Mouse (Mus musculus): ENCODE results near the gene Gripap1. TPM values are rescaled to one million over a fixed set of nuclear protein-coding genes. Genes with fewer than 3 reads are reported as not detected.
"Not testable (repeated sequence)": the region's sequence is repeated elsewhere in the genome, so short reads cannot be mapped to it uniquely, and the experiment has no call there.

The Gripap1 gene
- polyA plus RNA-seq, 1 experiment from 2014 or later = 61.5 TPM

- peaks cover 10% of the 10 kb centered on the region; the same call in 1 of the 2 replicates for H3K36me3 ChIP-seq (ENCODE audit: control insufficient read depth, insufficient read depth, low read length)
- no peaks in the 10 kb centered on the region for H3K9me3 ChIP-seq (ENCODE audit: control insufficient read depth, low read length)
- H3K4me1 ChIP-seq (ENCODE audit: control insufficient read depth, insufficient read depth, low read depth, low read length) = no peaks in the 10 kb centered on the region
- no peaks in the 10 kb centered on the region for H3K27me3 ChIP-seq (replicated peaks; ENCODE audit: control insufficient read depth, insufficient read depth, low read length)
- H3K9ac ChIP-seq (ENCODE audit: low read depth, low read length) = no peak overlapping the region
- H3K4me3 ChIP-seq (ENCODE audit: low read length) = no peak overlapping the region
- H3K27ac ChIP-seq (ENCODE audit: low read depth, low read length) = no peak overlapping the region
- 91% methylated on average over 3 of the region's 3 CpGs for WGBS
- ATAC-seq = no peak
- H3K4me2 ChIP-seq (ENCODE audit: low read length) = no peak overlapping the region
Measured at GRCm38 (mm10) chrX:7797327-7797726, 7.8 kb downstream of the Gripap1 start.

DNA sequence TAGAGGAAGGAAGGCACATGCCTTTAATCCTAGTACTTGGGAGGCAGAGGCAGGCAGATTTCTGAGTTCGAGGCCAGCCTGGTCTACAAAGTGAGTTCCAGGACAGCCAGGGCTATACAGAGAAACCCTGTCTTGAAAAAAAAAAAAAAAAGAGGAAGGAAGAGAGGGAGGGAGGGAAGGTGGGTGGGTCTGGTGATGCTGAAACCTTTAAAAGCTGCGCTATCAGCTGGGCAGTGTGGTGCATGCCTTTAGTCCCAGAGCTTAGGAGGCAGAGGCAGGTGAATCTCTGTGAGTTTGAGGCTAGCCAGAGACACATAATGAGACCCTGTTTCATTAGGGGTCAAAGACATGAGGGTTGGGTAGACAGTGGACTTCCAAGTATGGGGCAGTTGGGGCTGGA lies 12.6 kb downstream of the Gripap1 start:
- ATAC-seq; H3K36me3 ChIP-seq (ENCODE audit: control insufficient read depth, insufficient read depth, low read length); H3K9me3 ChIP-seq (ENCODE audit: control insufficient read depth, low read length); H3K4me2 ChIP-seq (ENCODE audit: low read length); H3K27ac ChIP-seq (ENCODE audit: low read depth, low read length); H3K9ac ChIP-seq (ENCODE audit: low read depth, low read length); H3K4me1 ChIP-seq (ENCODE audit: control insufficient read depth, insufficient read depth, low read depth, low read length); H3K4me3 ChIP-seq (ENCODE audit: low read length); H3K27me3 ChIP-seq (replicated peaks; ENCODE audit: control insufficient read depth, insufficient read depth, low read length): not testable (repeated sequence)
- WGBS = 94% methylated on average over 2 of the region's 2 CpGs

DNA sequence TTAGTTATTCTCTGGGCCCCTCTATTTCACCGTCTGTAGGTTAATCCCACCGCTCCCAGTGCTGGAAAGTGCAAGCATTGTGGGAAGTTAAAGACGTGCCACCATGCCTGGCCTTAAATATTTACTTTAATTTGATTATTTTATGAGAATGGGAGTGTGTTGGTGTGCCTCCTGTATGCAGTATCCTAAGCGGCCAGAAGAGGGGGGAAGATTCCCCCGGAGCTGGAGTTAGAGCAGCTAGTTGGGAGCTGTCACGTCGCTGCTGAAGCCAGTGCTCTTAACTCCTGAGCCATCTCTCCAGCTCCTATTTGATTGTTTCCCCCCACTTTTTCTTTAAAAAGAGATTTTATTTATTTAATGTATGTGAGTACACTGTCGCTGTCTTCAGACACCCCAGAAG lies 25.5 kb downstream of the Gripap1 start:
- not testable (repeated sequence) for H3K9ac ChIP-seq (ENCODE audit: low read depth, low read length)

DNA sequence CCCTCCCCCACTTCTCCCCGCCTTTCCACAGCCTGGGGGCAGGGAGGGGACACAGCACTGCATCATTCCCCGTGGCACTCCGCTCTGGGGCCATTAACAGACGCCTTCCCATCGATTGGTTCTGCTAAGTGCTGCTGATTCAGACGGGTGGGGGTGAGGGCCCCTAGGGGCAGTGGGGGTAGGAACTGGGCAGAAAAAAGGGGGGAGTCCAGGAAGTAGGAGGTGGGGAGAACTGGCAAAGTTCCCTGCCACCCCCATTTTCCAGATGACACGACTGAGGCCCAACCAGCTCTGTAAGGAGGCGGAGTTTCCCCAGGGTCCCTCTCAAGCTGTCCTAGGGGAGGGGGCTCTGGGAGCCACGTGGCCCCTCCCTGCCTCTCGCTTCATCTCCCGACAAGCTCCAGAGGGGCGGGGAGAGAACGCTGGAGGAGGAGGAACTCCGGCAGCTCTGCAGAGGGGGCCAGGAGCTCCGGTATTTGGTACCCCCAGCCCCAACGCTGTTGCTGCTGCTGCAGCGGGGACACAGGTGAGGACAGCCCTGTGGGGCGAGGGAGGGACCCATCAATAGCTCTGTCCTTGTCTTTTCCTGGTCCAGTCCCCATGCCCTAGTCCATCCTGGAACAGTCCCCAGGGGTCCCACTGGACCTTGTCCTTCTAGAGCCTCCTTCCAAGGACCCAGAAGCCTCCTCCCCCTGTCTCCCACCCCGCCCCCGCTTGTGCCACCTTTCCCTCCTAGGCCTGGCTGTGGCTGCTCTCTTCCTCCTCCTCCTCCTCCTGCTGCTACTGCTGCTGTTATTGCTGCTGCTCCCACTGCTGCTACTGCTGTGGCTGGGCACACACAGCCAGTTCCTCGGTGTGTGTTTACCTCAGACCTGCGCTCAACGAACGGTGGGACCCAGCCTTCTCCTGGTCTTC lies 32.6 kb downstream of the Gripap1 start, which contains the start of gene Kcnd1:
Kcnd1 (plus strand) TSS at position 425 of the 915 bp plus-strand sequence.
- Histone ChIP-seq H3K27ac (ENCODE audit: low read depth, low read length) (no peak within 1 kb of the TSS), H3K36me3 (ENCODE audit: control insufficient read depth, insufficient read depth, low read length) (peaks cover 5% of the 10 kb centered on the region), H3K9me3 (ENCODE audit: control insufficient read depth, low read length) (peaks cover 2% of the 10 kb centered on the region; the same call in 1 of the 2 replicates), H3K4me2 (ENCODE audit: low read length) (peak within 1 kb of the TSS; percentile 61), H3K9ac (ENCODE audit: low read depth, low read length) (peak within 1 kb of the TSS; percentile 63), H3K27me3 (replicated peaks; ENCODE audit: control insufficient read depth, insufficient read depth, low read length) (no peaks in the 10 kb centered on the region), H3K4me1 (ENCODE audit: control insufficient read depth, insufficient read depth, low read depth, low read length) (no peaks in the 10 kb centered on the region; the same call in 1 of the 2 replicates), H3K4me3 (ENCODE audit: low read length) (peak within 1 kb of the TSS; percentile 45)
- peak; percentile 85 for ATAC-seq
- 21% methylated on average over 22 of the region's 24 CpGs for WGBS

More for the DNA sequence above, 25.5 kb downstream of the Gripap1 start:
- not testable (repeated sequence) for H3K9me3 ChIP-seq (ENCODE audit: control insufficient read depth, low read length); H3K4me2 ChIP-seq (ENCODE audit: low read length); H3K4me1 ChIP-seq (ENCODE audit: control insufficient read depth, insufficient read depth, low read depth, low read length); H3K4me3 ChIP-seq (ENCODE audit: low read length); H3K36me3 ChIP-seq (ENCODE audit: control insufficient read depth, insufficient read depth, low read length); H3K27me3 ChIP-seq (replicated peaks; ENCODE audit: control insufficient read depth, insufficient read depth, low read length); H3K27ac ChIP-seq (ENCODE audit: low read depth, low read length); ATAC-seq
- WGBS = 46% methylated on average over 8 of the region's 8 CpGs

- Histone ChIP-seq H3K4me2 (ENCODE audit: low read length) (no peak overlapping the region), H3K36me3 (ENCODE audit: control insufficient read depth, insufficient read depth, low read length) (no peaks in the 10 kb centered on the region; the same call in 1 of the 2 replicates), H3K9me3 (ENCODE audit: control insufficient read depth, low read length) (no peaks in the 10 kb centered on the region; the same call in 1 of the 2 replicates), H3K9ac (ENCODE audit: low read depth, low read length) (no peak overlapping the region), H3K4me1 (ENCODE audit: control insufficient read depth, insufficient read depth, low read depth, low read length) (no peaks in the 10 kb centered on the region), H3K27ac (ENCODE audit: low read depth, low read length) (no peak overlapping the region), H3K27me3 (replicated peaks; ENCODE audit: control insufficient read depth, insufficient read depth, low read length) (no peaks in the 10 kb centered on the region), H3K4me3 (ENCODE audit: low read length) (no peak overlapping the region)
- 74% methylated on average over 1 of the region's 1 CpGs for WGBS
- no peak for ATAC-seq
Measured at GRCm38 (mm10) chrX:7837146-7837545, 47.6 kb downstream of the Gripap1 start.

GRCm38 (mm10) chrX:7840842-7841162 lies 51.2 kb downstream of the Gripap1 start:
- no peaks in the 10 kb centered on the region; the same call in 1 of the 2 replicates for H3K9me3 ChIP-seq (ENCODE audit: control insufficient read depth, low read length)

DNA sequence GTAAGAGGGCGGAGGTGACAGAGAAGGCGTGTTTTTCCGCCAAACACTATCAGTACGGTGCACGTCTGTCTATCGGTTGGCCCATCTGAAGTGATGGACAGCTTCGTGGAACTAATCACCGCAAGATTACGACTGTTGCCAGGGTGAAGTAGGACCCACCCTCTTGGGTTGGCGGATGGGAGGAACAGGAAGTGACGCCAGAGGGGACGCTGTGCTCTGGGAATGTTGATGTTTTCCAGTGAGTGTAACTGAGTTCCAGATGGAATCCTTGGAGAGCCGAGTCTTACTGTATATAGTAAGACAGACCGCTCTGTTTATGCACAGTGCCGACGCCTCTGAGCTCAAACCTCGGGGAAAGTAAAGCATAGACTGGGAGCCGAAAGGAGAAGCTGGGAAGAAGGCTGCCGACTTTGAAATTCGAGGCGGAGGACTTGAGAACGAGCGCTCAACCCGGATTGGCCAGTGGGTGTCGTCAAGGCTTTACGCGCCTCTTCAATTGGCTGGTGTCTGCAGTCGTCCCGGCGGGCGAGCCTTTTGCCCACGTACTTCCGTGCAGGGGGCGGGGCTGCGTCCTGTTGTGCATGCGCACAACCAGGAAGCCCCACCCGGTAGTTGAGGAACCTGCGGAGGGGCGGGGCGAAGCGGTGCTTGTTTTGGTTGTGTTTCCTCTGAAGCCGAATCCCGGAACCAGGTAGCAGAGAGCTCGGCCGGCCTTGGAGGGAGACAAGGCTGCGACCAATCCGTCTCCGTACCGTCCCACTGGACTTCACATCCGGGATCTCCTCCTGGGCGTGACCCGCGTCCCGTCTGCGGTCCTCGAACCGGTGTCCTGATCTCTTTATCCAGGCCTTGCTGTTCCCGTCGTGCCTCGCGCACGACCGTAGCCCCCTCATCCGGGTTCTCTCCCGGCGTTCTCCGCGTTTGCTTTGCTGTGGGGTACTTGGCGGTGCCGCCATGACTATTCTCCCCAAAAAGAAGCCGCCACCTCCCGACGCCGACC lies 51.9 kb downstream of the Gripap1 start, which contains the start of gene Otud5:
Otud5 (plus strand) TSS at position 202 of the 1,000 bp plus-strand sequence.
- H3K36me3 ChIP-seq (ENCODE audit: control insufficient read depth, insufficient read depth, low read length) = no peaks in the 10 kb centered on the region; the same call in 1 of the 2 replicates
- H3K4me2 ChIP-seq (ENCODE audit: low read length) = peak within 1 kb of the TSS; percentile 75
- no peaks in the 10 kb centered on the region for H3K27me3 ChIP-seq (replicated peaks; ENCODE audit: control insufficient read depth, insufficient read depth, low read length)
- peaks cover 19% of the 10 kb centered on the region for H3K4me1 ChIP-seq (ENCODE audit: control insufficient read depth, insufficient read depth, low read depth, low read length)
- H3K4me3 ChIP-seq (ENCODE audit: low read length) = peak within 1 kb of the TSS; percentile 70
- peak; percentile 97 for ATAC-seq
- 20% methylated on average over 72 of the region's 74 CpGs for WGBS
- peak within 1 kb of the TSS; percentile 82 for H3K9ac ChIP-seq (ENCODE audit: low read depth, low read length)
- peak within 1 kb of the TSS; percentile 89 for H3K27ac ChIP-seq (ENCODE audit: low read depth, low read length)
- H3K9me3 ChIP-seq (ENCODE audit: control insufficient read depth, low read length) = no peaks in the 10 kb centered on the region; the same call in 1 of the 2 replicates

More at GRCm38 (mm10) chrX:7840842-7841162, 51.2 kb downstream of the Gripap1 start:
- Histone ChIP-seq H3K4me2 (ENCODE audit: low read length) (peak overlapping the region; percentile 54), H3K9ac (ENCODE audit: low read depth, low read length) (no peak overlapping the region), H3K4me1 (ENCODE audit: control insufficient read depth, insufficient read depth, low read depth, low read length) (peaks cover 19% of the 10 kb centered on the region), H3K36me3 (ENCODE audit: control insufficient read depth, insufficient read depth, low read length) (no peaks in the 10 kb centered on the region; the same call in 1 of the 2 replicates), H3K27me3 (replicated peaks; ENCODE audit: control insufficient read depth, insufficient read depth, low read length) (no peaks in the 10 kb centered on the region), H3K4me3 (ENCODE audit: low read length) (peak overlapping the region; percentile 70), H3K27ac (ENCODE audit: low read depth, low read length) (no peak overlapping the region)
- no peak for ATAC-seq
- 23% methylated on average over 7 of the region's 7 CpGs for WGBS

GRCm38 (mm10) chrX:7842318-7842717 lies 52.8 kb downstream of the Gripap1 start:
- H3K36me3 ChIP-seq (ENCODE audit: control insufficient read depth, insufficient read depth, low read length) = no peaks in the 10 kb centered on the region
- peak overlapping the region; percentile 89 for H3K27ac ChIP-seq (ENCODE audit: low read depth, low read length)
- H3K27me3 ChIP-seq (replicated peaks; ENCODE audit: control insufficient read depth, insufficient read depth, low read length) = no peaks in the 10 kb centered on the region
- H3K4me2 ChIP-seq (ENCODE audit: low read length) = peak overlapping the region; percentile 75
- no peaks in the 10 kb centered on the region; the same call in 1 of the 2 replicates for H3K9me3 ChIP-seq (ENCODE audit: control insufficient read depth, low read length)
- H3K4me1 ChIP-seq (ENCODE audit: control insufficient read depth, insufficient read depth, low read depth, low read length) = peaks cover 19% of the 10 kb centered on the region
- WGBS = 14% methylated on average over 25 of the region's 42 CpGs
- peak overlapping the region; percentile 70 for H3K4me3 ChIP-seq (ENCODE audit: low read length)
- no peak for ATAC-seq
- H3K9ac ChIP-seq (ENCODE audit: low read depth, low read length) = peak overlapping the region; percentile 82

All from hindbrain, embryonic 16.5 days (tissue).